Mouse (Mus musculus): ENCODE measurements around the gene BC029722. TPM values are rescaled to one million over a fixed set of nuclear protein-coding genes. Genes with fewer than 3 reads are reported as not detected.

Gene BC029722
- 53.0 TPM for polyA plus RNA-seq (2017; shearing (Covaris generic))

GRCm38 (mm10) chr2:155819392-155819448 lies at the start of gene BC029722:
Gene BC029722 (minus strand): TSS chr2:155819426.

GRCm38 (mm10) chr2:155834732-155835131 lies 15.5 kb upstream of the BC029722 start, which contains the start of gene Fam83c:
Gene Fam83c (minus strand): TSS chr2:155834854.

GRCm38 (mm10) chr2:155826630-155827424 lies 7.6 kb upstream of the BC029722 start, which contains the start of gene Eif6:
Gene Eif6 (minus strand): TSS chr2:155826925.

GRCm38 (mm10) chr2:155774927-155775684 lies 44.1 kb downstream of the BC029722 start, which contains the start of gene Mmp24:
Gene Mmp24 (plus strand): TSS chr2:155775342.

Other genes starting within 250 kb of the BC029722 start
- 19.4 TPM for gene Gss, start 226.6 kb downstream of the BC029722 start, polyA plus RNA-seq (2017; shearing (Covaris generic))
- 0.19 TPM for gene Myh7b, start 208.2 kb downstream of the BC029722 start, polyA plus RNA-seq (2017; shearing (Covaris generic))
- 70.5 TPM for gene Trpc4ap, start 127.0 kb downstream of the BC029722 start, polyA plus RNA-seq (2017; shearing (Covaris generic))
- gene Edem2, start 90.0 kb downstream of the BC029722 start, polyA plus RNA-seq (2017; shearing (Covaris generic)): 74.1 TPM
- gene Gm17581, start 83.6 kb downstream of the BC029722 start, polyA plus RNA-seq (2017; shearing (Covaris generic)): not detected
- gene Procr, start 68.3 kb downstream of the BC029722 start, polyA plus RNA-seq (2017; shearing (Covaris generic)): not detected
- gene Mmp24, start 44.1 kb downstream of the BC029722 start, polyA plus RNA-seq (2017; shearing (Covaris generic)): 0.07 TPM
- 250 TPM for gene Eif6, start 7.5 kb upstream of the BC029722 start, polyA plus RNA-seq (2017; shearing (Covaris generic))
- gene Fam83c, start 15.4 kb upstream of the BC029722 start, polyA plus RNA-seq (2017; shearing (Covaris generic)): not detected
- gene Uqcc1, start 110.9 kb upstream of the BC029722 start, polyA plus RNA-seq (2017; shearing (Covaris generic)): 52.5 TPM
- not detected for gene Gm15557, start 121.3 kb upstream of the BC029722 start, polyA plus RNA-seq (2017; shearing (Covaris generic))
- gene Gdf5, start 125.9 kb upstream of the BC029722 start, polyA plus RNA-seq (2017; shearing (Covaris generic)): not detected
- 60.0 TPM for gene Cep250, start 137.0 kb upstream of the BC029722 start, polyA plus RNA-seq (2017; shearing (Covaris generic))
- 1.8 TPM for gene 6430550D23Rik, start 188.6 kb upstream of the BC029722 start, polyA plus RNA-seq (2017; shearing (Covaris generic))
- gene Ergic3, start 188.6 kb upstream of the BC029722 start, polyA plus RNA-seq (2017; shearing (Covaris generic)): 165 TPM
- gene Fer1l4, start 233.5 kb upstream of the BC029722 start, polyA plus RNA-seq (2017; shearing (Covaris generic)): not detected
- 0.14 TPM for gene Spag4, start 245.7 kb upstream of the BC029722 start, polyA plus RNA-seq (2017; shearing (Covaris generic))

All from CD4-positive, CD25-positive, alpha-beta regulatory T cell, adult 9 weeks (primary cell).